Mouse (Mus musculus): ENCODE measurements around the gene Fam71b. TPM values are rescaled to one million over a fixed set of nuclear protein-coding genes. Genes with fewer than 3 reads are reported as not detected.

Gene Fam71b
- total and polyA plus RNA-seq, 2 experiments from 2014 or later = not detected

- Histone ChIP-seq H3K9ac (replicated peaks; ENCODE audit: low read depth, low read length) (no peak overlapping the region), H3K4me2 (ENCODE audit: low read depth, low read length) (no peak overlapping the region), H3K9me3 (replicated peaks; ENCODE audit: control insufficient read depth, low read length) (no peaks in the 10 kb centered on the region), H3K27me3 (ENCODE audit: control insufficient read depth, insufficient read depth, low read length) (no peaks in the 10 kb centered on the region), H3K4me3 (ENCODE audit: low read depth, low read length) (no peak overlapping the region), H3K27ac (ENCODE audit: low read depth) (no peak overlapping the region), H3K36me3 (replicated peaks; ENCODE audit: control insufficient read depth, insufficient read depth, low read length) (peaks cover under 1% of the 10 kb centered on the region), H3K4me1 (ENCODE audit: control insufficient read depth, insufficient read depth) (peaks cover 4% of the 10 kb centered on the region; the same call in 1 of the 2 replicates)
- no peak for ATAC-seq (ENCODE audit: insufficient read depth, low read depth)
- TF ChIP-seq CTCF (IDR thresholded peaks at IDR 0.05; ENCODE audit: low read depth) (no peak), EP300 (IDR thresholded peaks at IDR 0.05; ENCODE audit: low read depth) (no peak)
- no peak for DNase-seq (ENCODE audit: low spot score)
Measured at GRCm38 (mm10) chr11:46435363-46435762, 39.0 kb downstream of the Fam71b start.

GRCm38 (mm10) chr11:46436760-46437458, 40.5 kb downstream of the Fam71b start, which contains the start of gene Med7:
Med7 (plus strand) TSS chr11:46436925.
- under 1% methylated on average over 55 of the region's 59 CpGs for WGBS
- DNase-seq (ENCODE audit: low spot score) (peak; percentile 97), ATAC-seq (ENCODE audit: insufficient read depth, low read depth) (peak; percentile 99)
- Histone ChIP-seq H3K9ac (replicated peaks; ENCODE audit: low read depth, low read length) (peak within 1 kb of the TSS; percentile 91), H3K36me3 (replicated peaks; ENCODE audit: control insufficient read depth, insufficient read depth, low read length) (peaks cover 8% of the 10 kb centered on the region), H3K4me3 (ENCODE audit: low read depth, low read length) (peak within 1 kb of the TSS; percentile 90), H3K27ac (ENCODE audit: low read depth) (peak within 1 kb of the TSS; percentile 97), H3K4me2 (ENCODE audit: low read depth, low read length) (peak within 1 kb of the TSS; percentile 90), H3K27me3 (ENCODE audit: control insufficient read depth, insufficient read depth, low read length) (no peaks in the 10 kb centered on the region), H3K4me1 (ENCODE audit: control insufficient read depth, insufficient read depth) (peaks cover 4% of the 10 kb centered on the region; the same call in 1 of the 2 replicates), H3K9me3 (replicated peaks; ENCODE audit: control insufficient read depth, low read length) (no peaks in the 10 kb centered on the region)
- TF ChIP-seq CTCF (IDR thresholded peaks at IDR 0.05; ENCODE audit: low read depth) = no peak
- no peak for TF ChIP-seq EP300 (IDR thresholded peaks at IDR 0.05; ENCODE audit: low read depth)

GRCm38 (mm10) chr11:46437459-46438000, 41.2 kb downstream of the Fam71b start:
- Histone ChIP-seq H3K4me1 (ENCODE audit: control insufficient read depth, insufficient read depth) (peaks cover 4% of the 10 kb centered on the region; the same call in 1 of the 2 replicates), H3K9ac (replicated peaks; ENCODE audit: low read depth, low read length) (peak overlapping the region; percentile 91), H3K9me3 (replicated peaks; ENCODE audit: control insufficient read depth, low read length) (no peaks in the 10 kb centered on the region), H3K27me3 (ENCODE audit: control insufficient read depth, insufficient read depth, low read length) (no peaks in the 10 kb centered on the region), H3K36me3 (replicated peaks; ENCODE audit: control insufficient read depth, insufficient read depth, low read length) (peaks cover 8% of the 10 kb centered on the region), H3K4me3 (ENCODE audit: low read depth, low read length) (peak overlapping the region; percentile 90), H3K27ac (ENCODE audit: low read depth) (peak overlapping the region; percentile 97), H3K4me2 (ENCODE audit: low read depth, low read length) (peak overlapping the region; percentile 90)
- WGBS = 2% methylated on average over 23 of the region's 23 CpGs
- TF ChIP-seq CTCF (IDR thresholded peaks at IDR 0.05; ENCODE audit: low read depth) (no peak), EP300 (IDR thresholded peaks at IDR 0.05; ENCODE audit: low read depth) (no peak)
- DNase-seq (ENCODE audit: low spot score) (peak; percentile 18), ATAC-seq (ENCODE audit: insufficient read depth, low read depth) (peak; percentile 36; the same call in 1 of the 2 replicates)

GRCm38 (mm10) chr11:46439005-46439543, 42.7 kb downstream of the Fam71b start:
- ATAC-seq (ENCODE audit: insufficient read depth, low read depth) (no peak), DNase-seq (ENCODE audit: low spot score) (no peak)
- Histone ChIP-seq H3K9ac (replicated peaks; ENCODE audit: low read depth, low read length) (no peak overlapping the region), H3K4me3 (ENCODE audit: low read depth, low read length) (no peak overlapping the region), H3K27ac (ENCODE audit: low read depth) (no peak overlapping the region), H3K36me3 (replicated peaks; ENCODE audit: control insufficient read depth, insufficient read depth, low read length) (peaks cover 13% of the 10 kb centered on the region), H3K9me3 (replicated peaks; ENCODE audit: control insufficient read depth, low read length) (no peaks in the 10 kb centered on the region), H3K4me1 (ENCODE audit: control insufficient read depth, insufficient read depth) (peaks cover 4% of the 10 kb centered on the region; the same call in 1 of the 2 replicates), H3K27me3 (ENCODE audit: control insufficient read depth, insufficient read depth, low read length) (no peaks in the 10 kb centered on the region), H3K4me2 (ENCODE audit: low read depth, low read length) (no peak overlapping the region)
- TF ChIP-seq CTCF (IDR thresholded peaks at IDR 0.05; ENCODE audit: low read depth) = no peak
- TF ChIP-seq EP300 (IDR thresholded peaks at IDR 0.05; ENCODE audit: low read depth) = no peak
- WGBS = 82% methylated on average over 5 of the region's 5 CpGs

- Histone ChIP-seq H3K36me3 (replicated peaks; ENCODE audit: control insufficient read depth, insufficient read depth, low read length) (peaks cover 13% of the 10 kb centered on the region), H3K4me2 (ENCODE audit: low read depth, low read length) (no peak overlapping the region), H3K4me3 (ENCODE audit: low read depth, low read length) (no peak overlapping the region), H3K27me3 (ENCODE audit: control insufficient read depth, insufficient read depth, low read length) (no peaks in the 10 kb centered on the region), H3K9ac (replicated peaks; ENCODE audit: low read depth, low read length) (no peak overlapping the region), H3K9me3 (replicated peaks; ENCODE audit: control insufficient read depth, low read length) (no peaks in the 10 kb centered on the region), H3K4me1 (ENCODE audit: control insufficient read depth, insufficient read depth) (no peaks in the 10 kb centered on the region), H3K27ac (ENCODE audit: low read depth) (no peak overlapping the region)
- WGBS = 74% methylated on average over 1 of the region's 1 CpGs
- ATAC-seq (ENCODE audit: insufficient read depth, low read depth) = no peak
- no peak for TF ChIP-seq CTCF (IDR thresholded peaks at IDR 0.05; ENCODE audit: low read depth)
- no peak for TF ChIP-seq EP300 (IDR thresholded peaks at IDR 0.05; ENCODE audit: low read depth)
- DNase-seq (ENCODE audit: low spot score) = no peak
Measured at GRCm38 (mm10) chr11:46441774-46442173, 45.4 kb downstream of the Fam71b start.
